Mouse (Mus musculus) liver, postnatal 0 days (tissue): ENCODE data around the gene Vwa5b1.

ENCODE experiments used
- CTCF ChIP-seq: sonication (generic); IDR thresholded peaks from 2 replicates; pipeline ENCODE4 v1.5.1; 2016; ENCODE audit warnings: antibody characterized with exemption, low read depth
- EP300 ChIP-seq: IDR thresholded peaks from 2 replicates; pipeline ENCODE4 v1.6.1; 2016; ENCODE audit warnings: antibody characterized with exemption, low read depth, mild to moderate bottlenecking

DNA sequence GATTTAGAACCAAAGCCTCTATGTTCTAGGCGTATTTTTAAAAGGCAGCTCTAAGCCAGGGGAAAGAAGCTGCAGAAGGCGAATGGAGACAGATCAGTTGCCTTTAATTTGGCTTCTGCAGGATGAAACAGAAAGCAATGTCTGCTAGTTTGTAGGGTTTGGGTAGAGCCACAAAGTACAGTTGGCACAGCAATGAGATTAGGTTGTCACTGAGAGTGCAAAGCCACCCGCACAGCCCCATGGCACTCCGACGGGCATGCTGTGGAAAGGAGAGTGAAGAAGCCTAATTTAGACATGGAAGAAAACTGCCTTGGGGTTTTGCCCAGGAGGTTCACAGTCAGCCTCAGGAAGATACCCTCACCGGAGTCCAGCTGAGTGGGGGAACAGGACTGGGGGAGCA lies 105.7 kb downstream of the Vwa5b1 start:
- TF ChIP-seq CTCF (no peak), EP300 (no peak)
